Mouse (Mus musculus): Measurements from ENCODE around the gene Spef2. TPM values are rescaled to one million over a fixed set of nuclear protein-coding genes. Genes with fewer than 3 reads are reported as not detected.
"Not testable (repeated sequence)": the region's sequence is repeated elsewhere in the genome, so short reads cannot be mapped to it uniquely, and the experiment has no call there.

Gene Spef2
- polyA plus RNA-seq (2015; fragmentation: Nextera tagmentation; extraction: Ambion mirVana): 0.04 and 0.41 TPM in 2 replicates

- no peaks in the 10 kb centered on the region for H3K9me3 ChIP-seq
- 0 out of 2 replicates have a peak, but pooled peaks cover 4% of the 10 kb centered on the region for H3K4me1 ChIP-seq
- no peak within 1 kb of the TSS for H3K27ac ChIP-seq (replicated peaks)
- peak; percentile 61; the same call in 1 of the 2 replicates for ATAC-seq (ENCODE audit: extremely low read depth, insufficient number of reproducible peaks, low FRiP score, low TSS enrichment)
- H3K36me3 ChIP-seq: no peaks in the 10 kb centered on the region
- H3K4me2 ChIP-seq: peak within 1 kb of the TSS; percentile 64
- peak within 1 kb of the TSS; percentile 43 for H3K4me3 ChIP-seq
- WGBS: 24% methylated on average over 16 of the region's 16 CpGs
- no peak within 1 kb of the TSS for H3K9ac ChIP-seq
- H3K27me3 ChIP-seq (replicated peaks): no peaks in the 10 kb centered on the region
Measured at GRCm38 (mm10) chr15:9748359-9749102, at the start of gene Spef2. TSS of gene Spef2 (minus strand) at chr15:9748868.

- Histone ChIP-seq H3K9me3 (no peaks in the 10 kb centered on the region), H3K27me3 (replicated peaks) (no peaks in the 10 kb centered on the region), H3K36me3 (no peaks in the 10 kb centered on the region), H3K27ac (replicated peaks) (no peak overlapping the region), H3K4me3 (no peak overlapping the region), H3K4me1 (no peaks in the 10 kb centered on the region), H3K9ac (no peak overlapping the region), H3K4me2 (no peak overlapping the region)
- ATAC-seq (ENCODE audit: extremely low read depth, insufficient number of reproducible peaks, low FRiP score, low TSS enrichment): no peak
- WGBS: 79% methylated on average over 3 of the region's 3 CpGs
Measured at GRCm38 (mm10) chr15:9794131-9794530, 45.5 kb upstream of the Spef2 start.

GRCm38 (mm10) chr15:9788245-9789030, 39.8 kb upstream of the Spef2 start:
- H3K4me1 ChIP-seq: no peaks in the 10 kb centered on the region
- no peak for ATAC-seq (ENCODE audit: extremely low read depth, insufficient number of reproducible peaks, low FRiP score, low TSS enrichment)
- H3K9me3 ChIP-seq: no peaks in the 10 kb centered on the region
- H3K27ac ChIP-seq (replicated peaks): no peak overlapping the region
- no peak overlapping the region for H3K4me2 ChIP-seq
- H3K4me3 ChIP-seq: no peak overlapping the region
- WGBS: 43% methylated on average over 3 of the region's 3 CpGs
- H3K9ac ChIP-seq: no peak overlapping the region
- no peaks in the 10 kb centered on the region for H3K27me3 ChIP-seq (replicated peaks)
- no peaks in the 10 kb centered on the region for H3K36me3 ChIP-seq

- H3K9ac ChIP-seq; H3K27ac ChIP-seq (replicated peaks); H3K27me3 ChIP-seq (replicated peaks); H3K4me3 ChIP-seq; ATAC-seq (ENCODE audit: extremely low read depth, insufficient number of reproducible peaks, low FRiP score, low TSS enrichment); H3K4me2 ChIP-seq; H3K4me1 ChIP-seq; H3K9me3 ChIP-seq; H3K36me3 ChIP-seq: not testable (repeated sequence)
- WGBS: 81% methylated on average over 6 of the region's 6 CpGs
Measured at GRCm38 (mm10) chr15:9774222-9775142, 25.8 kb upstream of the Spef2 start.

- Histone ChIP-seq H3K4me1 (peaks cover 6% of the 10 kb centered on the region; the same call in 1 of the 2 replicates), H3K27ac (replicated peaks) (no peak overlapping the region), H3K27me3 (replicated peaks) (no peaks in the 10 kb centered on the region), H3K4me3 (no peak overlapping the region), H3K36me3 (no peaks in the 10 kb centered on the region), H3K9ac (no peak overlapping the region), H3K9me3 (no peaks in the 10 kb centered on the region), H3K4me2 (no peak overlapping the region)
- WGBS: 33% methylated on average over 4 of the region's 4 CpGs
- no peak for ATAC-seq (ENCODE audit: extremely low read depth, insufficient number of reproducible peaks, low FRiP score, low TSS enrichment)
Measured at GRCm38 (mm10) chr15:9768184-9768918, 19.7 kb upstream of the Spef2 start.

DNA sequence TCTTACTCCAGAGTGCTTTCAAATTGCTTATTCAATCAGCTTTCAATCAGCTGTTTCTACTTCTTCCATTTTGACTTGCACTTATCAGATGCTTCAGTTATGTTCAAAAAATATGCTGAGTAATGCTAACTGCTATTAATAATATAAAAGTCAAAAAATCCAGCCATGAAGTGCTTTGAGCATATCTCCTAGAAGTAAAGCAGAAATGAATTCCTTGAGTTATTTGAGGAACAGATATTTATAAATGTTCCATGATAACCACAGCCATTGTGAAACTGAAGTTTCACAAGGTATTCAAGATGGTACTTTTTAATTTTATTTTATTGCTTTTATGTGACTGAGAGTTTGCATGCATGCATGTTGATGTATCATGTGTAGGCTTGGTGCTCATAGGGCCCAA, 18.4 kb upstream of the Spef2 start:
- Histone ChIP-seq H3K9me3 (no peaks in the 10 kb centered on the region), H3K4me2 (no peak overlapping the region), H3K4me3 (no peak overlapping the region), H3K27ac (replicated peaks) (no peak overlapping the region), H3K27me3 (replicated peaks) (no peaks in the 10 kb centered on the region), H3K4me1 (peaks cover 6% of the 10 kb centered on the region; the same call in 1 of the 2 replicates), H3K9ac (no peak overlapping the region), H3K36me3 (no peaks in the 10 kb centered on the region)
- ATAC-seq (ENCODE audit: extremely low read depth, insufficient number of reproducible peaks, low FRiP score, low TSS enrichment): no peak

- Histone ChIP-seq H3K4me3 (no peak overlapping the region), H3K9me3 (no peaks in the 10 kb centered on the region), H3K4me2 (no peak overlapping the region), H3K27me3 (replicated peaks) (no peaks in the 10 kb centered on the region), H3K36me3 (no peaks in the 10 kb centered on the region), H3K4me1 (0 out of 2 replicates have a peak, but pooled peaks cover 4% of the 10 kb centered on the region), H3K27ac (replicated peaks) (no peak overlapping the region), H3K9ac (no peak overlapping the region)
- 78% methylated on average over 3 of the region's 3 CpGs for WGBS
- no peak for ATAC-seq (ENCODE audit: extremely low read depth, insufficient number of reproducible peaks, low FRiP score, low TSS enrichment)
Measured at GRCm38 (mm10) chr15:9750966-9751365, 2.3 kb upstream of the Spef2 start.

GRCm38 (mm10) chr15:9747410-9748104, 1.1 kb downstream of the Spef2 start:
- Histone ChIP-seq H3K36me3 (no peaks in the 10 kb centered on the region), H3K4me2 (no peak overlapping the region), H3K27ac (replicated peaks) (no peak overlapping the region), H3K9ac (no peak overlapping the region), H3K4me1 (0 out of 2 replicates have a peak, but pooled peaks cover 4% of the 10 kb centered on the region), H3K27me3 (replicated peaks) (no peaks in the 10 kb centered on the region), H3K4me3 (no peak overlapping the region), H3K9me3 (no peaks in the 10 kb centered on the region)
- ATAC-seq (ENCODE audit: extremely low read depth, insufficient number of reproducible peaks, low FRiP score, low TSS enrichment): no peak
- 62% methylated on average over 5 of the region's 5 CpGs for WGBS

GRCm38 (mm10) chr15:9742172-9742571, 6.5 kb downstream of the Spef2 start:
- Histone ChIP-seq H3K9ac (no peak overlapping the region), H3K27me3 (replicated peaks) (no peaks in the 10 kb centered on the region), H3K9me3 (no peaks in the 10 kb centered on the region), H3K4me3 (no peak overlapping the region), H3K4me1 (no peaks in the 10 kb centered on the region), H3K36me3 (no peaks in the 10 kb centered on the region), H3K4me2 (no peak overlapping the region), H3K27ac (replicated peaks) (no peak overlapping the region)
- no peak for ATAC-seq (ENCODE audit: extremely low read depth, insufficient number of reproducible peaks, low FRiP score, low TSS enrichment)
- 79% methylated on average over 3 of the region's 3 CpGs for WGBS
